Mouse (Mus musculus) liver, embryonic 14.5 days (tissue): ENCODE results near the gene Slc38a2.

Experiments
- CTCF ChIP-seq: IDR thresholded peaks from 2 replicates; pipeline ENCODE4 v1.5.1; 2016; ENCODE audit warnings: antibody characterized with exemption, low read depth, control low read depth
- EP300 ChIP-seq: IDR thresholded peaks from 2 replicates; pipeline ENCODE4 v1.6.1; 2016; ENCODE audit warnings: antibody characterized with exemption, low read depth

GRCm38 (mm10) chr15:96639630-96640029 is 59.9 kb downstream of the Slc38a2 start:
- TF ChIP-seq EP300 (no peak), CTCF (no peak)
